Mouse (Mus musculus) kidney, adult 2 months (tissue): ENCODE results near the gene Lrrc56. TPM values are rescaled to one million over a fixed set of nuclear protein-coding genes. Genes with fewer than 3 reads are reported as not detected.

Source experiments
- DNase-seq: peaks from one replicate; pipeline ENCODE4 v3.0.0; 2021
- H3K27ac ChIP-seq: fragments of 200-500 bp; 2 replicates; pipeline ENCODE4 v1.5.1; 2012; ENCODE audit warnings: low read depth, low read length, control low read depth, inconsistent platforms; ENCODE audit not compliant: insufficient read depth
- H3K27me3 ChIP-seq: fragments of 200-500 bp; replicated peaks from 2 replicates; pipeline ENCODE4 v1.6.1; 2012; ENCODE audit warnings: mild to moderate bottlenecking, moderate library complexity, low read length, inconsistent platforms; ENCODE audit not compliant: control insufficient read depth, insufficient read depth
- H3K36me3 ChIP-seq: fragments of 200-500 bp; 2 replicates; pipeline ENCODE4 v1.6.1; 2012; ENCODE audit warnings: mild to moderate bottlenecking, moderate library complexity, low read length, inconsistent platforms; ENCODE audit not compliant: control insufficient read depth, insufficient read depth
- H3K4me1 ChIP-seq: fragments of 200-500 bp; 2 replicates; pipeline ENCODE4 v1.6.1; 2011; ENCODE audit warnings: low read length; ENCODE audit not compliant: control insufficient read depth, insufficient read depth
- H3K4me3 ChIP-seq: fragments of 200-500 bp; 2 replicates; pipeline ENCODE4 v1.5.1; 2011; ENCODE audit warnings: mild to moderate bottlenecking, low read depth, low read length, control low read depth; ENCODE audit not compliant: insufficient read depth
- CTCF ChIP-seq: fragments of 200-500 bp; conservative IDR thresholded peaks from 2 replicates; pipeline ENCODE4 v1.5.1; 2011; ENCODE audit warnings: low read depth, mild to moderate bottlenecking, control low read depth, low read length, moderate library complexity, mixed read lengths; ENCODE audit not compliant: insufficient read depth, insufficient read length
- POLR2A ChIP-seq: fragments of 200-500 bp; IDR thresholded peaks from one replicate; pipeline ENCODE4 v1.6.1; 2011; ENCODE audit warnings: low read depth, low read length, control low read depth
- WGBS: fragments of 180-500 bp; shearing (Covaris S2); methylation state at CpG from one replicate; pipeline ENCODE4 v1.1.7; 2018; 5-methylcytosine and 5-hydroxymethylcytosine counted together
- polyA plus RNA-seq: library from polyadenylated mRNA; depleted of rRNA; stranded (reverse); fragments of >200 nt; gene quantifications from 2 replicates; pipeline ENCODE4 v1.2.3, GENCODE M21; 2012

Lrrc56 gene
- polyA plus RNA-seq, 1 experiment: 9.6 TPM

- Histone ChIP-seq H3K27me3 (no peaks in the 10 kb centered on the region), H3K27ac (no peak overlapping the region), H3K4me3 (no peak overlapping the region), H3K4me1 (no peaks in the 10 kb centered on the region), H3K36me3 (no peaks in the 10 kb centered on the region)
- TF ChIP-seq CTCF: no peak
- TF ChIP-seq POLR2A: no peak
- WGBS: 82% methylated on average over 14 of the region's 14 CpGs
- DNase-seq: no peak
Measured at GRCm38 (mm10) chr7:141210606-141211131, 16.7 kb downstream of the Lrrc56 start.

- DNase-seq: no peak
- no peak overlapping the region for H3K27ac ChIP-seq
- WGBS: 90% methylated on average over 3 of the region's 3 CpGs
- TF ChIP-seq POLR2A (no peak), CTCF (no peak)
- H3K4me1 ChIP-seq: no peaks in the 10 kb centered on the region; the same call in 1 of the 2 replicates
- no peaks in the 10 kb centered on the region for H3K27me3 ChIP-seq
- no peaks in the 10 kb centered on the region for H3K36me3 ChIP-seq
- no peak overlapping the region for H3K4me3 ChIP-seq
Measured at GRCm38 (mm10) chr7:141213133-141213532, 19.2 kb downstream of the Lrrc56 start.

GRCm38 (mm10) chr7:141213605-141214235 lies 19.8 kb downstream of the Lrrc56 start, which contains the start of gene Lmntd2:
Gene Lmntd2, minus strand, starts transcription at chr7:141214080.
- WGBS: 93% methylated on average over 11 of the region's 11 CpGs
- no peak within 1 kb of the TSS; the same call in 1 of the 2 replicates for H3K27ac ChIP-seq
- TF ChIP-seq CTCF (no peak), POLR2A (no peak)

GRCm38 (mm10) chr7:141214310-141214709 lies 20.4 kb downstream of the Lrrc56 start:
- 81% methylated on average over 3 of the region's 3 CpGs for WGBS
- no peaks in the 10 kb centered on the region; the same call in 1 of the 2 replicates for H3K4me1 ChIP-seq
- DNase-seq: no peak
- no peak overlapping the region for H3K4me3 ChIP-seq
- H3K36me3 ChIP-seq: no peaks in the 10 kb centered on the region
- H3K27me3 ChIP-seq: no peaks in the 10 kb centered on the region
- TF ChIP-seq POLR2A: no peak
- TF ChIP-seq CTCF: no peak
- no peak overlapping the region for H3K27ac ChIP-seq

More at GRCm38 (mm10) chr7:141213605-141214235, 19.8 kb downstream of the Lrrc56 start, which contains the start of gene Lmntd2:
- H3K36me3 ChIP-seq: no peaks in the 10 kb centered on the region
- no peak for DNase-seq
- peak within 1 kb of the TSS; percentile 45; the same call in 1 of the 2 replicates for H3K4me3 ChIP-seq
- H3K27me3 ChIP-seq: no peaks in the 10 kb centered on the region
- H3K4me1 ChIP-seq: no peaks in the 10 kb centered on the region; the same call in 1 of the 2 replicates

- H3K4me3 ChIP-seq: peak within 1 kb of the TSS; percentile 67
- H3K27ac ChIP-seq: peak within 1 kb of the TSS; percentile 88
Measured at GRCm38 (mm10) chr7:141215101-141215879, 21.3 kb downstream of the Lrrc56 start, which contains the start of gene Rassf7. Gene Rassf7, plus strand, starts transcription at chr7:141215860.

GRCm38 (mm10) chr7:141215880-141216733 lies 22.1 kb downstream of the Lrrc56 start:
- WGBS: 1% methylated on average over 42 of the region's 42 CpGs
- H3K27ac ChIP-seq: peak overlapping the region; percentile 88
- no peak for TF ChIP-seq CTCF
- TF ChIP-seq POLR2A: peak; percentile 3
- H3K27me3 ChIP-seq: no peaks in the 10 kb centered on the region
- peak; percentile 98 for DNase-seq
- H3K36me3 ChIP-seq: no peaks in the 10 kb centered on the region
- no peaks in the 10 kb centered on the region; the same call in 1 of the 2 replicates for H3K4me1 ChIP-seq
- peak overlapping the region; percentile 67 for H3K4me3 ChIP-seq

More at GRCm38 (mm10) chr7:141215101-141215879, 21.3 kb downstream of the Lrrc56 start, which contains the start of gene Rassf7:
- TF ChIP-seq CTCF (no peak), POLR2A (peak; percentile 20)
- H3K27me3 ChIP-seq: no peaks in the 10 kb centered on the region
- WGBS: 2% methylated on average over 41 of the region's 41 CpGs
- no peaks in the 10 kb centered on the region for H3K36me3 ChIP-seq
- DNase-seq: peak; percentile 99
- H3K4me1 ChIP-seq: no peaks in the 10 kb centered on the region; the same call in 1 of the 2 replicates
